In genomic region chr5:28321769-28322168, GRCm38 (mm10) we compare ENCODE assay signal across 21 mouse cellular contexts. TPM values are rescaled to one million over a fixed set of nuclear protein-coding genes. Genes with fewer than 3 reads are reported as not detected.
DNase-seq lines count a peak whose midpoint lies in the region; ATAC-seq lines count a peak whose summit lies in the region.
"Had no signal": no experiment of that assay in that cellular context is flagged by ENCODE, and none has a peak within 500 bp of the region (broad histone marks: within the 10 kb centered on the region; RNA-seq: fewer than 3 reads in every experiment).

No protein-coding gene starts in this region.

- DNase-seq in thymus, postnatal 0 days (ENCODE audit: low spot score) = peak; percentile 6
- DNase-seq in thymus, postnatal 14 days = no peak
- DNase-seq in T-cell, adult 2 months (ENCODE audit: low spot score) = peak; percentile 27
- DNase-seq in lung, postnatal 4 days = no peak
- DNase-seq in right cerebral cortex, postnatal 25 days = no peak
- no peak for DNase-seq in heart, adult 8-10 months (ENCODE audit: low spot score)
- DNase-seq: adrenal gland, adult 8-10 months; forebrain, postnatal 0 days; gastrocnemius, postnatal 36 days; heart, postnatal 36 days; kidney, adult 9 months; kidney, postnatal 36 days; lung, adult 2 months; right cerebral cortex, adult 18-20 months; thymus, postnatal 25 days had no signal

- peak; percentile 11 for ATAC-seq in inflammation-experienced regulatory T-cells, adult 6 months
- ATAC-seq in cerebellum, adult (ENCODE audit: insufficient number of reproducible peaks, low FRiP score, low TSS enrichment) = no peak
- ATAC-seq: forebrain, postnatal 0 days; intestine, embryonic 16.5 days; liver, embryonic 12.5 days; midbrain, embryonic 15.5 days; Patski had no signal

RNA-seq across cellular contexts. Expression of gene Rbm33, which starts 4.8 kb away (rescaled TPM):
- polyA plus RNA-seq in thymus, postnatal 0 days (2015; fragmentation: Nextera tagmentation; extraction: Ambion mirVana) = 9.0 and 12.5 TPM in 2 replicates
- polyA plus RNA-seq in inflammation-experienced regulatory T-cells, adult 6 months (2017; shearing (Covaris generic)) = 10 to 100 TPM in 2 of 3 experiments, 1 to 10 TPM in 1; 9.1 to 14.9 (median 13.9) TPM
- 10 to 100 TPM; 36.9 to 40.6 (median 37.5) TPM for total RNA-seq in heart, adult 8-10 months (2022)

Comparison
In these comparisons a context has a peak if more than half of its experiments do, and no peak if none do; other contexts are left out.
1. DNase-seq: peak in thymus, postnatal 0 days (single experiment) and T-cell, adult 2 months (single experiment); none in thymus, postnatal 14 days (single experiment), lung, postnatal 4 days (0 of 2), right cerebral cortex, postnatal 25 days (single experiment) and heart, adult 8-10 months (single experiment).